Mouse (Mus musculus) kidney, adult 18-20 months (tissue): ENCODE data around the gene Spred1.

Experiments used
- DNase-seq: peaks from one replicate; pipeline ENCODE4 v3.0.0; 2021

Spred1 gene

GRCm38 (mm10) chr2:117121212-117121983 lies at the start of gene Spred1:
TSS of gene Spred1 (plus strand) at chr2:117121374.
- peak; percentile 67 for DNase-seq

- DNase-seq, result no peak
Observed at GRCm38 (mm10) chr2:117071596-117071995, 49.6 kb upstream of the Spred1 start.

- no peak for DNase-seq
Observed at GRCm38 (mm10) chr2:117078711-117079110, 42.5 kb upstream of the Spred1 start.

- DNase-seq, result peak; percentile 17
Observed at GRCm38 (mm10) chr2:117079621-117080020, 41.6 kb upstream of the Spred1 start.

GRCm38 (mm10) chr2:117086002-117086765 lies 35.0 kb upstream of the Spred1 start:
- no peak for DNase-seq

GRCm38 (mm10) chr2:117086766-117087457 lies 34.3 kb upstream of the Spred1 start:
- no peak for DNase-seq

GRCm38 (mm10) chr2:117087458-117087820 lies 33.7 kb upstream of the Spred1 start:
- DNase-seq, result no peak

- no peak for DNase-seq
Observed at GRCm38 (mm10) chr2:117089482-117089881, 31.7 kb upstream of the Spred1 start.

- no peak for DNase-seq
Observed at GRCm38 (mm10) chr2:117090061-117090460, 31.1 kb upstream of the Spred1 start.

- DNase-seq, result no peak
Observed at GRCm38 (mm10) chr2:117092946-117093401, 28.2 kb upstream of the Spred1 start.

GRCm38 (mm10) chr2:117095491-117095890 lies 25.7 kb upstream of the Spred1 start:
- DNase-seq, result no peak

GRCm38 (mm10) chr2:117097305-117097704 lies 23.9 kb upstream of the Spred1 start:
- no peak for DNase-seq

- no peak for DNase-seq
Observed at GRCm38 (mm10) chr2:117099316-117099715, 21.9 kb upstream of the Spred1 start.

- no peak for DNase-seq
Observed at GRCm38 (mm10) chr2:117103461-117103860, 17.7 kb upstream of the Spred1 start.

GRCm38 (mm10) chr2:117105407-117105806 lies 15.8 kb upstream of the Spred1 start:
- DNase-seq, result no peak

GRCm38 (mm10) chr2:117108059-117108458 lies 13.1 kb upstream of the Spred1 start:
- DNase-seq, result no peak

GRCm38 (mm10) chr2:117109296-117109695 lies 11.9 kb upstream of the Spred1 start:
- DNase-seq, result peak; percentile 23

GRCm38 (mm10) chr2:117110355-117110866 lies 10.8 kb upstream of the Spred1 start:
- DNase-seq, result no peak

GRCm38 (mm10) chr2:117113262-117113661 lies 7.9 kb upstream of the Spred1 start:
- DNase-seq, result no peak

- no peak for DNase-seq
Observed at GRCm38 (mm10) chr2:117113762-117114161, 7.4 kb upstream of the Spred1 start.

- no peak for DNase-seq
Observed at GRCm38 (mm10) chr2:117118516-117118915, 2.7 kb upstream of the Spred1 start.

- peak; percentile 84 for DNase-seq
Observed at GRCm38 (mm10) chr2:117119291-117120245, 1.6 kb upstream of the Spred1 start.
